Mouse (Mus musculus): Measurements from ENCODE around the gene Smoc1.

DNA sequence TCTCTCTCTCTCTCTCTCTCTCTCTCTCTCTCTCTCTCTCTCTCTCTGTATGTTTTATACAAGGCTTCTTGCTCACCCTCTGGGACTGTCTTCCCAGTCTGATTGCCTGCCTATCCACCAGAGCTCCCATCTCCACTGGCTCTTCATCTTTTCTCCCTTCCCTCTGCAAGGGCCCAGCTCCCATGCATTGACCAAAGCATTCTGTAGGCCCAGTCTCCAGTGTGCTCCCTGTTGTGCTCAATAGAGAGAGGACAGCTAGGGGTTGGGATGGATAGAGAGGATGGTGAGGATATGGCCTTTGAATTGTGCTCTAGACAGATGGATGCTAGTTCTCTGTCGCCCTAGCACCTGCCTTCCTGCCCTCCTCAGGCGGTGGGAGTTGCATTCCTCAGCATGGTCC is 196.7 kb downstream of the Smoc1 start:
- no peak for TF ChIP-seq GATA1 (IDR thresholded peaks at IDR 0.05; ENCODE audit: low read length)
- no peak for TF ChIP-seq TAL1 (IDR thresholded peaks at IDR 0.05; ENCODE audit: low read length)
